Mouse (Mus musculus) G1E-ER4 (cell line): ENCODE data around the gene Sesn3. TPM values are rescaled to one million over a fixed set of nuclear protein-coding genes. Genes with fewer than 3 reads are reported as not detected.

Experiments
- GATA1 ChIP-seq: IDR thresholded peaks from one replicate; pipeline ENCODE4 v1.8.0; 2012; ENCODE audit warnings: low read length, inconsistent platforms
- polyA plus RNA-seq: library from polyadenylated mRNA; stranded (reverse); fragments of >175 nt; gene quantifications from 2 replicates; pipeline ENCODE4 v1.2.3, GENCODE M21; 2012

Sesn3 gene
- polyA plus RNA-seq, 1 experiment, result 0.14 TPM

DNA sequence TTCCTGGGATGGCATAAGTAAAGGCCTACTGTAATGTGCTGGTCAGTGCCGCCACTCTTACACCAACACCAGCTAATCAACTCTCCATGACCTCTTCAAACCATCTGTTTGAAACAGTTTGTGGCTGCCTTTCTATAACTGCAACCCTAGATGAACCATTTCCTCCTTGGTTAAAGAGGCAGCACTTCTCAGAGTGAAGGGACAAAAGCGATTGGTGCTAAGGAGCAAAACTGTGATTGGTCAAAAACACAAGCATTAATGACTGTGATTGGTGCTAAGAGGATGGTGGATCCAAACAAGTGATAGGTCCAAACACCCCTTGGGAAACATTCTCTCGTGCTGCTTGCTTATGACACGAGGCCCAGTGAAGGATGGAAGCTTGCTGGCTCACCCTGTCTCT lies 61.0 kb downstream of the Sesn3 start:
- TF ChIP-seq GATA1, result no peak

GRCm38 (mm10) chr9:14336901-14337300 lies 62.0 kb downstream of the Sesn3 start:
- no peak for TF ChIP-seq GATA1

DNA sequence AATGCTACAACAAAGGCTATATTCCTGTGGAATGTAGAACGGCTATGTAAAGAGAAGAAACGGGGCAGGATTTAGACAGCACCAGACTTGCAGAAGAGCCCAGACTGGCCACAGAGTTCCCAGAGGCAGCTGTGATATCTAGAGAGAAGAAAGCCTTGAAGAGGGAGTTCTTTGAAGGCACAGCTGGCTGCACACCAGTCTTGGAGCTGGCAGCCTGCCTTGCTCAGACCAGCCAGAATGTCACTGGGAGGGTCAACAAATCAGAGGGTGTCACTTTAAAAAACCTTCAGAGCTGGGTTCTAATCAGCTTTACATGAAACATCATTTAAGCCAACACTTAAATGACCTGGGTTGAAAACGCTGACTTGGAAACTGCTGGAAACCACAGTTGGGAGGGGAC lies 63.8 kb downstream of the Sesn3 start:
- TF ChIP-seq GATA1, result no peak

DNA sequence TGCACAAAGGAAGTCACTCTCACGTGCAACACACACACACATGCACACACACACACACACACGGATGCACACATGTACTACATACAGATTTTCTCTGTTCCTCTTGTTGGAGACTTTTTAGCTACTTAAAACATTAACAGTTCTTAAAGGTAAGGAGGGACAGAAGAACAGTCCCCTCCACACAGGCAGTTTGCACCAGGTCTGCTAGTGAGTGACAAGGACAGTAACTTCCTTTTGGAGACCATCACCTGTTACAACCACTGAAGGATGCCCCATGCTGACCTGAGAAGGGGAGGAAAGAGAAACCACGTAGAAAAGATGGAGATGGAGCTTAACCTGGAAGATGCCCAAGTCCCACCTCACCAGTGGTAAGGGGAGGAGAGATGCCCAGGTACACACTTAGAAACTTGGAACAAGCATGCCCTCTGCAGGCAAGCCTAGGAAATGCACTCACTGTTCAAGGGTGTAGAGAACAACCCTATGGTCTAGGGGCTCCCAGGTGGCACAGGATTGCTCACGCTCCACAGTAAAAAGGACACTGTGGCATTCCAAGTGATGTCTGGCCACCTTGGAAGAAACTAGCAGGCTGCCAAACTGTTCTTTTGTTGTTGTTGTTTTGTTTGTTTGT lies 67.3 kb downstream of the Sesn3 start:
- no peak for TF ChIP-seq GATA1

GRCm38 (mm10) chr9:14348416-14348815 lies 73.5 kb downstream of the Sesn3 start:
- TF ChIP-seq GATA1, result no peak

DNA sequence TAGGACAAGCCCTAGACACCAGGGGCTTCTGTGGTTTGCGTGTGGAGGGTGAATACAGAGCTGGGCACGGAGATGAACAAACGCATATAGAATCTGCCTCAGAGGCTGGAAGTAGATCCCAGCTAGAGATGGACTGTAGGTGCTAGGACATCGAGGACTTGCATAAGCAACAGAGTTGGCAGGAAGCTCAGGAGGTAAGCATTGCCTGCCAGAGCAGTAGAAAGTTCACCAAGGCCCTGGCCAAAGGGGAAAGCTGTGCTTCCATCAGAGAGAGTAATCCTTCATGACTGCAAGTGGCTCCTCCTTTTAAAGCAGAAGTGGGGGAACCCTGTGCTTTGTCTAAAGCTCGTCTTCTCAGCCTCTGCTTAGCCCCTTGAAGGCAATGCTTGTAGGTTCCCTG lies 74.5 kb downstream of the Sesn3 start:
- TF ChIP-seq GATA1, result no peak

- TF ChIP-seq GATA1, result no peak
Observed at GRCm38 (mm10) chr9:14350787-14351186, 75.9 kb downstream of the Sesn3 start.

GRCm38 (mm10) chr9:14352337-14352736 lies 77.5 kb downstream of the Sesn3 start:
- no peak for TF ChIP-seq GATA1

- TF ChIP-seq GATA1, result no peak
Observed at GRCm38 (mm10) chr9:14354852-14355251, 80.0 kb downstream of the Sesn3 start.

DNA sequence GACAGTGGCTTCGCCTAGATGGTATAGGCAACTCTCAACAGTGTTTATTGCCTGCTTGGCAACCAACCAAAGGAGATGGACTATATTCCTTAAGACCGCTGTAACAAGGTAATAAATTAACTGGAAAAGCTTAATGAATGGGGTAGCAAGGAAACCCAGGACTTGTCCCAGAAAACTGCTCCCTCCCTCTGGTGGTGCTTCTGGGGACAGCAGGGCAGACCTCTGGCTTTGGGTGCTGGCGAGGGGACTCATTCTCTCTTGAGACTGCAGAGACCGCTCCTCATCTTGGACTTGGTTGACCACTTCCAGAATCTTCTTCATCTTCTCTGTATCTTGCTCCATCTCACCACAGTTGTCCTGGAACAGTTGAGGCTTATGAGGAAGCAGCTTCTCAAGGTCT lies 82.2 kb downstream of the Sesn3 start:
- TF ChIP-seq GATA1, result no peak

DNA sequence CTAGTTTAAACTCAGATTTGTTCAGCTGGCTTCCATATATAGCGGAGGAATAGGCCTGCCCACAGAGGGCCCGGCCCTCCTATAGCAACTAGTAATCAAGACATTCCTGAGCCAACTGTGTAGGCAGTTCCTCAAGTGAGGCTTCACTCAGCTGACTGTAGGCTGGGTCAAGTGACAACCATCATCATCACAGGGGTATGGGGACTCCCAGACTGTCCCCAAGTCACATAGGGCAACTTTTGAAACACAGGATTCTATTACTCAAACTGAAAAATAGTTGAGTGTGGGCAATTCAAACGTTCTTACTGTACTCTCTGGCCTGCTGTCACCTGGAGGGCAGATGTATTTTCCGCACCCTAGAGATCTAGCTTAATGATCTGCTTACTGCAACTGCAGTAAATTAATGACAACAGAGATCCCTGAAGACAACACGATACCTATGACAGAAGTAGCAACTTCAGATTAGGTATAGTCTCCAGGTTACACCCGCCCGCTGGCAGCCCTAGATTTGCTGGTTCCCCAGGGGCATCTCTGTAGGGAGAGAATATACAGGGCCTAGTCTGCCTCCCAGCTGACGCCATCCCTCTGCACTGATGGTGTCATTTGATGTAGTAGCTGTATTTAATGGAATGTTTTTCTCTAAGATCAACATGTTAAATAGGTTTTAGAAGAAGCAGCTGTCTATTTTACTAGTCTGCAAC lies 87.4 kb downstream of the Sesn3 start:
- TF ChIP-seq GATA1, result no peak

GRCm38 (mm10) chr9:14363540-14363939 lies 88.7 kb downstream of the Sesn3 start:
- no peak for TF ChIP-seq GATA1

DNA sequence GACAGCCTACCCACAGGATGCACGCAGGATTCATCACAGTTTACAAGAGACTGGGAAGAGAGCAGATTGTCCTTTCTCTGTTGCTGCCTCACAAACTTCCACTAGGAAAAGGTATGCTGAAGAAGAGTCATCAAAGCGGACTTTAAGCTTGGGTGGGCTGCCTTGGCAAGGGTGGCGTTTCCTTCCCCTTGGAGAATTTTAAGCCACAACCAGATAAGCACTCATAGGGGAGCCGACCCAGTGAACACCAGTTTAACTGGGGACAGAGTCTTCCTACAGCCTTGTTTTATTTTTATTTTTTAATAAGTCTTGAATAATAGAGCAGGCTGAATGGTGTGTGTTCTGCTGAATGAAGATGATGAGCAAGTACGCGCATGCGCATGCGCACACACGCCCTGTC lies 89.9 kb downstream of the Sesn3 start:
- TF ChIP-seq GATA1, result no peak

GRCm38 (mm10) chr9:14365481-14366125 lies 90.7 kb downstream of the Sesn3 start:
- TF ChIP-seq GATA1, result no peak

GRCm38 (mm10) chr9:14367850-14368249 lies 93.0 kb downstream of the Sesn3 start:
- TF ChIP-seq GATA1, result no peak

GRCm38 (mm10) chr9:14369271-14369670 lies 94.4 kb downstream of the Sesn3 start:
- TF ChIP-seq GATA1, result peak; percentile 61

- no peak for TF ChIP-seq GATA1
Observed at GRCm38 (mm10) chr9:14372440-14372839, 97.6 kb downstream of the Sesn3 start.
